In the genomic region with DNA sequence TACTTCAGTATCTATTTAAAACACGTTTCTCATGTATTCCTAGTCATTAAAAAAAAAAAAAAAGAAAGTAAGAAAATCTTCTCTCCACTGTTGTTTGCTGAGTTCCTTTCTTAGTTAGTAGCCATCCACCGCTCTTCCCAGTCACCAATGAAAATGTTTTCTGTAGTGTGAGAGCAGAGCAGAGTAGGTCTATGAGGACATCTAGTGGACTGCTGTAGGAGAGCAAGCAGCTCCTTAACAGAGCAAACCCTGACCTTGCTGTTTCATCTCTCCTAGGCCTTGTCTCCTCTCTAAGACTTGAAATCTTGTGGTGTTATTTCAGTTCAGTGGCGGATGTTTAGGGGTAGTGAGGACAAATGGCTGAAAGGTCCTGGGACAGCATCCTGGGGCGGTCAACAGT, we compare ENCODE assay signal across 9 mouse cellular contexts.
DNase-seq lines count a peak whose midpoint lies in the region; ATAC-seq lines count a peak whose summit lies in the region.
"Had no signal": no experiment of that assay in that cellular context is flagged by ENCODE, and none has a peak within 500 bp of the region (broad histone marks: within the 10 kb centered on the region; RNA-seq: fewer than 3 reads in every experiment).

No protein-coding gene starts in this region.

- peak; percentile 76 for DNase-seq in hindbrain, embryonic 14.5 days (ENCODE audit: low spot score)
- DNase-seq in ZHBTc4 (ENCODE audit: low read depth, low spot score): peak; percentile 43
- peak; percentile 17 for DNase-seq in lung, postnatal 36 days
- DNase-seq in thymus, postnatal 0 days (ENCODE audit: low spot score): no peak
- no peak for DNase-seq in left cerebral cortex, postnatal 4 days

- intact Hi-C loops in left cerebral cortex, postnatal 4 days (cut with DNase I): no loop called here

- no peak overlapping the region for H3K9ac ChIP-seq in hindbrain, embryonic 14.5 days
- no peak overlapping the region for H3K9ac ChIP-seq in hindbrain, embryonic 12.5 days
- H3K9ac ChIP-seq: embryonic facial prominence, embryonic 12.5 days had no signal

- no peaks in the 10 kb centered on the region for H3K9me3 ChIP-seq in hindbrain, embryonic 14.5 days (ENCODE audit: control insufficient read depth, low read length)
- no peaks in the 10 kb centered on the region for H3K9me3 ChIP-seq in hindbrain, embryonic 12.5 days (replicated peaks)
- H3K9me3 ChIP-seq: embryonic facial prominence, embryonic 12.5 days had no signal

- no peak overlapping the region for H3K27ac ChIP-seq in hindbrain, embryonic 14.5 days
- H3K27ac ChIP-seq in hindbrain, embryonic 12.5 days: no peak overlapping the region

- no peaks in the 10 kb centered on the region for H3K36me3 ChIP-seq in hindbrain, embryonic 14.5 days (replicated peaks; ENCODE audit: control insufficient read depth, insufficient read depth)
- H3K36me3 ChIP-seq in hindbrain, embryonic 12.5 days: no peaks in the 10 kb centered on the region
- H3K36me3 ChIP-seq: embryonic facial prominence, embryonic 12.5 days had no signal

- no peak overlapping the region for H3K4me2 ChIP-seq in hindbrain, embryonic 14.5 days (replicated peaks)
- no peak overlapping the region for H3K4me2 ChIP-seq in hindbrain, embryonic 12.5 days (replicated peaks)
- H3K4me2 ChIP-seq: embryonic facial prominence, embryonic 12.5 days had no signal

- H3K27me3 ChIP-seq in hindbrain, embryonic 14.5 days (ENCODE audit: control insufficient read depth, insufficient read depth, low read length): no peaks in the 10 kb centered on the region
- H3K27me3 ChIP-seq in hindbrain, embryonic 12.5 days: peaks cover 6% of the 10 kb centered on the region
- H3K27me3 ChIP-seq: embryonic facial prominence, embryonic 12.5 days had no signal

- no peak for ATAC-seq in hindbrain, embryonic 14.5 days (ENCODE audit: low FRiP score)
- no peak for ATAC-seq in hindbrain, embryonic 12.5 days (ENCODE audit: low FRiP score)
- ATAC-seq in granulocyte monocyte progenitor cell, adult 5-6 weeks (replicated peaks; ENCODE audit: poor library complexity, severe bottlenecking): peak; percentile 66
- no peak for ATAC-seq in inflammation-experienced regulatory T-cells, adult 6 months

- H3K4me3 ChIP-seq in hindbrain, embryonic 14.5 days (replicated peaks; ENCODE audit: low read length): no peak overlapping the region
- no peak overlapping the region for H3K4me3 ChIP-seq in hindbrain, embryonic 12.5 days
- H3K4me3 ChIP-seq: embryonic facial prominence, embryonic 12.5 days had no signal

- WGBS in hindbrain, embryonic 14.5 days: 37% methylated on average over 4 of the region's 4 CpGs
- WGBS in hindbrain, embryonic 12.5 days: 28% methylated on average over 4 of the region's 4 CpGs

- H3K4me1 ChIP-seq in hindbrain, embryonic 14.5 days (replicated peaks; ENCODE audit: control insufficient read depth, insufficient read depth, low read length): no peaks in the 10 kb centered on the region
- 0 out of 2 replicates have a peak, but pooled peaks cover 7% of the 10 kb centered on the region for H3K4me1 ChIP-seq in hindbrain, embryonic 12.5 days

Comparison
In these comparisons a context has a peak if more than half of its experiments do, and no peak if none do; other contexts are left out.
1. DNase-seq: peak in hindbrain, embryonic 14.5 days (single experiment), ZHBTc4 (single experiment) and lung, postnatal 36 days (single experiment); none in thymus, postnatal 0 days (single experiment) and left cerebral cortex, postnatal 4 days (single experiment).